Mouse (Mus musculus) lung, embryonic 14.5 days (tissue): Measurements from ENCODE around the gene Flrt1. TPM values are rescaled to one million over a fixed set of nuclear protein-coding genes. Genes with fewer than 3 reads are reported as not detected.
A peak's percentile ranks its signal among the peaks of the same experiment; 100 is the strongest.

Experiments used
- ATAC-seq: fragments of 200-750 bp; cut with Nextera tagmentation; 2 replicates; pipeline ENCODE4 v1.8.0; 2017; ENCODE audit warnings: mild to moderate bottlenecking, moderate TSS enrichment, moderate library complexity; ENCODE audit not compliant: insufficient read depth
- DNase-seq: peaks from one replicate; pipeline ENCODE4 v3.0.0-alpha.2; 2015
- H3K27ac ChIP-seq: fragments of 300-500 bp; sonication (generic); 2 replicates; pipeline ENCODE4 v1.5.1; 2014; ENCODE audit warnings: low read depth, mild to moderate bottlenecking, moderate library complexity
- H3K27me3 ChIP-seq: fragments of 300-500 bp; sonication (generic); 2 replicates; pipeline ENCODE4 v1.6.1; 2014; ENCODE audit warnings: low read length, control low read depth; ENCODE audit not compliant: insufficient read depth
- H3K36me3 ChIP-seq: fragments of 300-500 bp; sonication (generic); 2 replicates; pipeline ENCODE4 v1.6.1; 2014; ENCODE audit warnings: control low read depth; ENCODE audit not compliant: insufficient read depth
- H3K4me1 ChIP-seq: fragments of 300-500 bp; sonication (generic); 2 replicates; pipeline ENCODE4 v1.6.1; 2014; ENCODE audit warnings: antibody characterized with exemption, control low read depth; ENCODE audit not compliant: insufficient read depth
- H3K4me2 ChIP-seq: fragments of 300-500 bp; sonication (generic); 2 replicates; pipeline ENCODE4 v1.6.1; 2014; ENCODE audit warnings: mild to moderate bottlenecking
- H3K4me3 ChIP-seq: fragments of 300-500 bp; sonication (generic); 2 replicates; pipeline ENCODE4 v1.5.1; 2014; ENCODE audit warnings: low read depth, low read length
- H3K9ac ChIP-seq: fragments of 300-500 bp; sonication (generic); 2 replicates; pipeline ENCODE4 v1.6.1; 2014
- H3K9me3 ChIP-seq: fragments of 300-500 bp; sonication (generic); 2 replicates; pipeline ENCODE4 v1.6.1; 2016; ENCODE audit warnings: low read depth, low read length, control low read depth
- CTCF ChIP-seq: IDR thresholded peaks from 2 replicates; pipeline ENCODE4 v1.5.1; 2016; ENCODE audit warnings: antibody characterized with exemption, low read depth
- WGBS: fragments of 180-500 bp; shearing (Covaris S2); extraction: QIAGEN DNeasy Blood & Tissue Kit; methylation state at CpG from one replicate; pipeline ENCODE4 v1.1.7; 2014; 5-methylcytosine and 5-hydroxymethylcytosine counted together
- polyA plus RNA-seq: library from polyadenylated mRNA; unstranded; fragments of >200 nt; fragmentation: Nextera tagmentation; extraction: Ambion mirVana; gene quantifications from 2 replicates; pipeline ENCODE4 v1.2.1, GENCODE M21; 2014

Gene Flrt1
- polyA plus RNA-seq, 1 experiment from 2014 or later = 1.4 TPM

DNA sequence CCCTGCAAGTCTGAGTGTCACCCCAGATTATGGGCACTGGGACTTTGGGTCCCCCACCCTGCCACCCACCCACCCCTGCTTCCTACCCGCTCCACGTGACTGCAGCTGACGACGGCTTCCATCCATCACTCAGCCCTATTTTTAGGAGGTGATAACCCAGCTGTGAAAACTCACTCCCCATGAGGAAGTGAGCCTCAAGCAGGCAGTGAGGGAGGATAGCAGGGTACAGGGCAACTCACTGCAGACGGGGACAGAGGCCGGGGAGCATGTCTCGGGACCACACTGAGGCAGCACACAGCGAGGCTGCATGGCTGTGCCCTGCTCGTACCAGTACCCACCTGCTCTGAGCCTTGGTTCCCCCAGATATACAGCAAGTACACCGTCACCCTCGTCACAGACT, 24.8 kb upstream of the Flrt1 start:
- Histone ChIP-seq H3K4me2 (no peak overlapping the region), H3K4me1 (peaks cover 8% of the 10 kb centered on the region; the same call in 1 of the 2 replicates), H3K27me3 (no peaks in the 10 kb centered on the region), H3K4me3 (no peak overlapping the region), H3K36me3 (no peaks in the 10 kb centered on the region), H3K27ac (no peak overlapping the region), H3K9me3 (no peaks in the 10 kb centered on the region), H3K9ac (no peak overlapping the region)
- 44% methylated on average over 11 of the region's 11 CpGs for WGBS
- no peak for DNase-seq
- TF ChIP-seq CTCF = no peak
- no peak for ATAC-seq

DNA sequence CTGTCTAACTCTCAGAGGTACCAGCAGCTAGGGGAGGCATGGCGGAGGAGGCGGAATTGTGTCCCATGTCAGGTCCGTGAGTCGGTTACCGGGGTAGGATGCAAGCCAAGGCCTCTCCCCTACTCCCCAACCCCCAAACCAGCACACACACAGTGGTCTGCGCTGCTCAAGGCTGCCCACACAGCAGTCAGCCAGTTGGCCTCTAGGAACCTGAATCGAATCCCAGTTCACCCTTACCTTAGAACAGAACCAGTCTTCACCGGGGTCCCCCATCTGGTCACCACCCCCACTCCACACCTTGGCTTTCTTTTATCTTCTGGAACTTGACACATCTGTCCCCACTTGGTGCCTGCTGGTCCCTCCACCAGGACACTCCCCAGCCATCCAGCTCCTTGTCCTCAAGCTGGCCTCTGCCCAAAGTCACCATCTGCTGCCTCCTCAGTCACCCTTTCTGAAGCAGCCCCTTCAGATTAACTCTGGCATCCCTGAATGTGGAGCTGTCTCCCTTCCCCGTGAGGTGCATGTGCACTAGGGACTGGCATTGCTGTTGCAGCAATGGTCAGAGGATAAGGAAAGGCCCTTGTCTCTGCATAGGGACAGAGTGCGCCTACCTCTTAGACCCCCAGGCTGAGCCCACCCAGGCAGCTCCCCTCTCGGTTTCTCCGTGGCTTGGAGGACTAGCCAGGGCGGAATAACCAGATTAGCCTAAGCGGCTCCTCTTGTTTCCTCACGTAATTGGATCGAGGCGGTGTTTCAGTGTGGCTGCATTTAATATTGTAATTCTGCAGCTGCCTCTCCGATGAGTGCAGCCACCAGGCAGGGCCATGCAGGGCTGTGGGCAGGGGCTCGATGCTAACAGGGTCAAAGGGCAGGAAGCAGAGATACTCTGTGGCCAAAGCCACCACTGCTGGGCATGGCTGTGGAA, 23.3 kb upstream of the Flrt1 start:
- no peak overlapping the region for H3K4me2 ChIP-seq
- WGBS = 60% methylated on average over 19 of the region's 19 CpGs
- no peaks in the 10 kb centered on the region for H3K4me1 ChIP-seq
- no peaks in the 10 kb centered on the region for H3K36me3 ChIP-seq
- no peak for DNase-seq
- no peak for TF ChIP-seq CTCF
- H3K9ac ChIP-seq = no peak overlapping the region
- no peak for ATAC-seq
- H3K9me3 ChIP-seq = no peaks in the 10 kb centered on the region
- H3K27me3 ChIP-seq = no peaks in the 10 kb centered on the region
- no peak overlapping the region for H3K4me3 ChIP-seq
- H3K27ac ChIP-seq = no peak overlapping the region

DNA sequence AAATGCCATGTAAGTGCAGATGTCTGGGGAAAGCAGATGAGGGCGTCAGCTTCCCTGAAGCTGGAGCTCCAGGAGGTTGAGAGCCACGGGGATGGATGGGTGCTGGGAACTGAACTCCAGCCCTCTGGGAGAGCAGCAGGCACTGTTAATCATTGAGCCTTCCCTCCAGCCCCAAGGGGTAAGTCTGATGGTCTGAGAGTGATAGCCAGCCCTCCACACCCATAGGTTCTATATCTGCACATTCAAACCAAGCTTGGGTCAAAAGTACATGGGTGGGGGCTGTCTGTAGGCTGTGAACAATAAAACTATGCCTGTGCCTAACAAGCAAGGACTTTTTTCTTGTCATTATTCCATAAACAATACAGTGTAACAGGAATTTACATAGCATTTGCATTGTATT, 21.4 kb upstream of the Flrt1 start:
- Histone ChIP-seq H3K4me3 (no peak overlapping the region), H3K27me3 (no peaks in the 10 kb centered on the region), H3K4me2 (no peak overlapping the region), H3K27ac (no peak overlapping the region), H3K9me3 (no peaks in the 10 kb centered on the region), H3K36me3 (no peaks in the 10 kb centered on the region), H3K4me1 (peaks cover 5% of the 10 kb centered on the region; the same call in 1 of the 2 replicates), H3K9ac (no peak overlapping the region)
- ATAC-seq (no peak), DNase-seq (no peak)
- no peak for TF ChIP-seq CTCF
- 72% methylated on average over 2 of the region's 2 CpGs for WGBS

DNA sequence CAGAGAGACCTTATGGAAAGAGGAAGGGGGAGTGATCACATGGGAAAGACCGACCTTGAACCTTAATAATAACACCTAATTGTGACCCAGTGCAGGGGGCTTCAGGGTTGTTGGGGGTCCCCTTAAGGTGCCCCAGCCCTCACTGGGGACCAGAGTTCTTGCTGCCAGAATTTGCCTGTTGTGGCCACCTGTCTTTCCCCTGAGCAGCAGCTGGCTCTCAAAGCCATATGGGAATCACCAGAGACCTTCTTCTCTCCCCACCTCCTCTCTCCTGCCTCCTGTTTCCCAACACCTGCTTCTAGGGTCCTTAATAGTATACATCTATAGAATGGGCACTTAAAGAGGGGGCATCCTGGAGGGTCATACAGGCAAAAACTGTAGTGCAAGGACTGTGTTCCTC, 20.7 kb upstream of the Flrt1 start:
- no peak overlapping the region for H3K27ac ChIP-seq
- no peak for DNase-seq
- no peaks in the 10 kb centered on the region for H3K27me3 ChIP-seq
- H3K4me2 ChIP-seq = no peak overlapping the region
- no peak for ATAC-seq
- H3K9me3 ChIP-seq = no peaks in the 10 kb centered on the region
- WGBS = 67% methylated on average over 1 of the region's 1 CpGs
- peaks cover 5% of the 10 kb centered on the region; the same call in 1 of the 2 replicates for H3K4me1 ChIP-seq
- H3K4me3 ChIP-seq = no peak overlapping the region
- TF ChIP-seq CTCF = no peak
- H3K9ac ChIP-seq = no peak overlapping the region
- no peaks in the 10 kb centered on the region for H3K36me3 ChIP-seq

DNA sequence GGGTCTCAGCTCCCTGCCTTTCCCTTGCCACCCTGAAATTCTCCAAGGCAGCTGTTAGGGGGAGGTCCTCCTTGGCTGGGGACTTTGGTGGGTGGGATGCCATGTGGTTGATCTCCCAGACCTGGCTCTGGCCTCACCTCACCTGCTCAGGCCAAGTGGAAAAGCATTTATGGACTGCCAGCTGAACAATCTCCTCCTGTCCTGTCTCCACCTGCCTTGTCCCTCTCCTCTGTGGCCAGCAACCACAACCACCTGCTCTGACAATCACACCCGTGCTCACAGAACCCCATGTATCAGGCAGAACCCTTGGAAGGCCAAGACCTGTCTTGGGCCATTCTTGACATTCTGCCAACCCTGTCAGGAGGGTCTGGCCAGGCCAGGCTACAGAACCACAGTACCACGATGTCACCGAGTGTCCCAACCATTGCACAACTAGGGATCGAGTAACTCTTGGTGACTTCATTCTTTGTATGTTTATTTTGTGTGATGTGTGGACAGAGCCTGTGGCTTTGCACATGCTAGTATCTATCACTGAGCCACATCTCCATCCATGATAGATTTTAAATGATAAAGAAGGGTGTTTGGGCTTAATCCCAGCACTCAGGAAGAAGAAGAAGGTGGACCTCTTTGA, 20.1 kb upstream of the Flrt1 start:
- no peak for TF ChIP-seq CTCF
- WGBS = 65% methylated on average over 4 of the region's 4 CpGs
- Histone ChIP-seq H3K4me2 (no peak overlapping the region), H3K9me3 (no peaks in the 10 kb centered on the region), H3K36me3 (no peaks in the 10 kb centered on the region), H3K27ac (no peak overlapping the region), H3K4me1 (peaks cover 5% of the 10 kb centered on the region; the same call in 1 of the 2 replicates), H3K27me3 (no peaks in the 10 kb centered on the region), H3K4me3 (no peak overlapping the region), H3K9ac (no peak overlapping the region)
- DNase-seq (no peak), ATAC-seq (no peak)

- ATAC-seq (no peak; the same call in 1 of the 2 replicates), DNase-seq (peak; percentile 46)
- H3K27me3 ChIP-seq = no peaks in the 10 kb centered on the region
- H3K4me3 ChIP-seq = no peak overlapping the region
- H3K9me3 ChIP-seq = no peaks in the 10 kb centered on the region
- H3K27ac ChIP-seq = peak overlapping the region; percentile 15; the same call in 1 of the 2 replicates
- H3K9ac ChIP-seq = no peak overlapping the region; the same call in 1 of the 2 replicates
- no peak for TF ChIP-seq CTCF
- peaks cover 5% of the 10 kb centered on the region; the same call in 1 of the 2 replicates for H3K4me1 ChIP-seq
- H3K4me2 ChIP-seq = no peak overlapping the region
- H3K36me3 ChIP-seq = no peaks in the 10 kb centered on the region
- WGBS = 17% methylated on average over 10 of the region's 10 CpGs
Measured at GRCm38 (mm10) chr19:7122698-7123306, 17.3 kb upstream of the Flrt1 start.

DNA sequence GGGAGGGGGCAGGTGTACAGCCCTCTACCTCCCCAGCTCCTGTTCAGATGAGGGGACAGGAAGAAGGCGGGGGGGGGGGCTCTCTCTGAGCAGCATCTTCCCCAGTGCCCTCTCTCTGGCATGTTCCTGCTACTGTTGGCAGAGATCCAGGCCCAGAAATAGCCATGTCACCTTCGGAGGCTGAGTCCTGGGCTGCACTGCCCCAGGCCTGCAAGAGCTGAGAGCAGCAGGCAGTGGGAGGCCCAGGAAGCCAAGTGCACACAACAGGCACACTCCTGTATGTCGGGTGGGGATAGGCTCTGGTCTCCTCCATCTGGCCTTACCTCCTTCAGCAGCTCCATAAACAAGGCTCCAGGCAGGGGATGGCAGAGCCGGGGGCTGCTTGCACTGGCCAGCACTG, 16.7 kb upstream of the Flrt1 start:
- Histone ChIP-seq H3K27ac (peak overlapping the region; percentile 15; the same call in 1 of the 2 replicates), H3K36me3 (no peaks in the 10 kb centered on the region), H3K27me3 (no peaks in the 10 kb centered on the region), H3K9ac (no peak overlapping the region; the same call in 1 of the 2 replicates), H3K9me3 (no peaks in the 10 kb centered on the region), H3K4me1 (peaks cover 5% of the 10 kb centered on the region; the same call in 1 of the 2 replicates), H3K4me3 (no peak overlapping the region), H3K4me2 (no peak overlapping the region)
- WGBS = 33% methylated on average over 4 of the region's 4 CpGs
- DNase-seq (no peak), ATAC-seq (peak; percentile 63; the same call in 1 of the 2 replicates)
- TF ChIP-seq CTCF = no peak
